Mouse (Mus musculus) T-helper 2 cell (primary cell): ENCODE results near the gene Bbx.

Source experiments
- in situ Hi-C: fragments of 300-600 bp; cut with MboI, MseI; formaldehyde crosslinking; loops from one replicate; pipeline ENCODE4 v1.15.1; 2025; ENCODE audit warnings: high pct_unique_total_duplicates

Bbx gene

GRCm38 (mm10) chr16:50432062-50432878 lies at the start of gene Bbx:
Gene Bbx (minus strand): TSS chr16:50432390.
- in situ Hi-C loops, result loop anchor here (10.0 kb wide), 1 partner anchor 303 kb away; no protein-coding TSS in a partner anchor

GRCm38 (mm10) chr16:50481892-50482291 lies 49.7 kb upstream of the Bbx start:
- in situ Hi-C loops, result no loop called here

- in situ Hi-C loops, result no loop called here
Observed at GRCm38 (mm10) chr16:50481341-50481740, 49.2 kb upstream of the Bbx start.

- in situ Hi-C loops, result no loop called here
Observed at GRCm38 (mm10) chr16:50478695-50479094, 46.5 kb upstream of the Bbx start.

- in situ Hi-C loops, result no loop called here
Observed at GRCm38 (mm10) chr16:50477628-50478027, 45.4 kb upstream of the Bbx start.

- in situ Hi-C loops, result no loop called here
Observed at GRCm38 (mm10) chr16:50462226-50462870, 30.2 kb upstream of the Bbx start.

GRCm38 (mm10) chr16:50459146-50459545 lies 27.0 kb upstream of the Bbx start:
- in situ Hi-C loops, result no loop called here

GRCm38 (mm10) chr16:50456053-50456452 lies 23.9 kb upstream of the Bbx start:
- in situ Hi-C loops, result no loop called here

GRCm38 (mm10) chr16:50449086-50449485 lies 16.9 kb upstream of the Bbx start:
- in situ Hi-C loops, result loop anchor here (5.0 kb wide), 1 partner anchor 68 kb away; no protein-coding TSS in a partner anchor

- in situ Hi-C loops, result loop anchor here (5.0 kb wide), 1 partner anchor 72 kb away; no protein-coding TSS in a partner anchor
Observed at GRCm38 (mm10) chr16:50445014-50445413, 12.8 kb upstream of the Bbx start.

GRCm38 (mm10) chr16:50438816-50439215 lies 6.6 kb upstream of the Bbx start:
- in situ Hi-C loops, result loop anchor here (10.0 kb wide), 1 partner anchor 296 kb away; no protein-coding TSS in a partner anchor

GRCm38 (mm10) chr16:50437788-50438187 lies 5.6 kb upstream of the Bbx start:
- in situ Hi-C loops, result loop anchor here (10.0 kb wide), 1 partner anchor 297 kb away; no protein-coding TSS in a partner anchor

GRCm38 (mm10) chr16:50437331-50437730 lies 5.1 kb upstream of the Bbx start:
- in situ Hi-C loops, result loop anchor here (10.0 kb wide), 1 partner anchor 297 kb away; no protein-coding TSS in a partner anchor

- in situ Hi-C loops, result loop anchor here (10.0 kb wide), 1 partner anchor 304 kb away; no protein-coding TSS in a partner anchor
Observed at GRCm38 (mm10) chr16:50431011-50431981, 894 bp downstream of the Bbx start.

- in situ Hi-C loops, result loop anchor here (10.0 kb wide), 1 partner anchor 304 kb away; no protein-coding TSS in a partner anchor
Observed at GRCm38 (mm10) chr16:50430515-50430877, 1.7 kb downstream of the Bbx start.

GRCm38 (mm10) chr16:50429692-50430514 lies 2.3 kb downstream of the Bbx start:
- in situ Hi-C loops, result loop anchor here (10.0 kb wide), 1 partner anchor 305 kb away; no protein-coding TSS in a partner anchor

- in situ Hi-C loops, result no loop called here
Observed at GRCm38 (mm10) chr16:50428871-50429691, 3.1 kb downstream of the Bbx start.

GRCm38 (mm10) chr16:50420130-50420529 lies 12.1 kb downstream of the Bbx start:
- in situ Hi-C loops, result no loop called here

GRCm38 (mm10) chr16:50415406-50415805 lies 16.8 kb downstream of the Bbx start:
- in situ Hi-C loops, result no loop called here
